Mouse (Mus musculus): ENCODE results near the gene Gm5890.
"Not testable (repeated sequence)": the region's sequence is repeated elsewhere in the genome, so short reads cannot be mapped to it uniquely, and the experiment has no call there.

DNA sequence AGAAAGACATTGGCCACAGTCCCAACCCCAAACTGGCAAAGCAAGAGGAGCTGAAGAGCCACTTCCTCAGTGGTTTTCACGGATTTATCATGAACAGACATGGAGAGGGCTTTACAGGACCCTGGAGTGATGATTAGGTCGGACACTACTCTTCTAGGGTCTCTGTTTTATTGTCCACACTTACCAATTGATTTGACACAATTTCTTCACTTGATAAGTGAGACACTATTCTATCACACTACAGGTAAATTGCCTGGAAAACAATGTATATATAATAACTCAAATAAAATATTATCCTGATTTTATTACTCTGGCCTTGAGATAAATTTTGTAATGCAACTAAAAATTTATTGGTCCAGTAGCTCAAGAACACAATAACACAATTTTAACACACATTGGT is 28.9 kb downstream of the Gm5890 start, which contains the start of gene Gm4498:
- not testable (repeated sequence) for TF ChIP-seq EP300, CTCF (IDR thresholded peaks at IDR 0.05)
